ENCODE assay signal across 11 mouse cellular contexts in genomic region chr5:143061511-143061910, GRCm38 (mm10). TPM values are rescaled to one million over a fixed set of nuclear protein-coding genes. Genes with fewer than 3 reads are reported as not detected.
DNase-seq lines count a peak whose midpoint lies in the region; ATAC-seq and TF ChIP-seq lines count a peak whose summit lies in the region.
"Had no signal": no experiment of that assay in that cellular context is flagged by ENCODE, and none has a peak within 500 bp of the region (broad histone marks: within the 10 kb centered on the region; RNA-seq: fewer than 3 reads in every experiment).

No protein-coding gene starts in this region.

- no peak overlapping the region for H3K9ac ChIP-seq in forebrain, embryonic 15.5 days (replicated peaks)
- H3K9ac ChIP-seq in forebrain, embryonic 12.5 days, result no peak overlapping the region
- no peak overlapping the region for H3K9ac ChIP-seq in forebrain, postnatal 0 days
- no peak overlapping the region for H3K9ac ChIP-seq in liver, embryonic 16.5 days (ENCODE audit: low read depth, low read length)
- H3K9ac ChIP-seq in kidney, embryonic 15.5 days, result no peak overlapping the region
- no peak overlapping the region for H3K9ac ChIP-seq in kidney, embryonic 14.5 days (ENCODE audit: low read depth, low read length)
- H3K9ac ChIP-seq: limb, embryonic 12.5 days had no signal

- peak; percentile 46; the same call in 1 of the 2 replicates for ATAC-seq in forebrain, embryonic 15.5 days (replicated peaks)
- no peak for ATAC-seq in forebrain, embryonic 12.5 days (ENCODE audit: low FRiP score)
- peak; percentile 87 for ATAC-seq in forebrain, postnatal 0 days
- ATAC-seq in liver, embryonic 16.5 days (ENCODE audit: low read depth), result no peak
- ATAC-seq in kidney, embryonic 15.5 days (replicated peaks; ENCODE audit: low FRiP score), result no peak
- no peak for ATAC-seq in granulocyte monocyte progenitor cell, adult 5-6 weeks (replicated peaks; ENCODE audit: poor library complexity, severe bottlenecking)
- no peak for ATAC-seq in kidney, embryonic 14.5 days (ENCODE audit: low FRiP score, low TSS enrichment)
- ATAC-seq: CD4-positive, CD25-positive, alpha-beta regulatory T cell, adult 4 months had no signal

- H3K4me3 ChIP-seq in forebrain, embryonic 15.5 days, result no peak overlapping the region
- no peak overlapping the region for H3K4me3 ChIP-seq in forebrain, embryonic 12.5 days (replicated peaks)
- H3K4me3 ChIP-seq in forebrain, postnatal 0 days (ENCODE audit: low read depth, low read length), result no peak overlapping the region
- no peak overlapping the region for H3K4me3 ChIP-seq in liver, embryonic 16.5 days (ENCODE audit: low read depth, low read length)
- H3K4me3 ChIP-seq in kidney, embryonic 15.5 days (replicated peaks), result no peak overlapping the region
- H3K4me3 ChIP-seq in kidney, embryonic 14.5 days (ENCODE audit: low read length), result no peak overlapping the region
- H3K4me3 ChIP-seq: limb, embryonic 12.5 days had no signal

- 56% methylated on average over 3 of the region's 3 CpGs for WGBS in forebrain, embryonic 15.5 days
- WGBS in forebrain, embryonic 12.5 days, result 64% methylated on average over 3 of the region's 3 CpGs
- 45% methylated on average over 3 of the region's 3 CpGs for WGBS in forebrain, postnatal 0 days
- WGBS in liver, embryonic 16.5 days (ENCODE audit: insufficient replicate concordance), result 65% methylated on average over 3 of the region's 3 CpGs
- 88% methylated on average over 3 of the region's 3 CpGs for WGBS in kidney, embryonic 15.5 days
- 81% methylated on average over 3 of the region's 3 CpGs for WGBS in kidney, embryonic 14.5 days

- H3K27ac ChIP-seq in forebrain, embryonic 15.5 days (replicated peaks), result peak overlapping the region; percentile 51; the same call in 1 of the 2 replicates
- H3K27ac ChIP-seq in forebrain, embryonic 12.5 days, result no peak overlapping the region
- peak overlapping the region; percentile 69; the same call in 1 of the 2 replicates for H3K27ac ChIP-seq in forebrain, postnatal 0 days (ENCODE audit: low read depth, low read length)
- peak overlapping the region; percentile 72 for H3K27ac ChIP-seq in liver, embryonic 16.5 days (ENCODE audit: low read length)
- H3K27ac ChIP-seq in kidney, embryonic 15.5 days, result no peak overlapping the region
- H3K27ac ChIP-seq in kidney, embryonic 14.5 days (ENCODE audit: low read depth, low read length), result no peak overlapping the region
- H3K27ac ChIP-seq: limb, embryonic 12.5 days had no signal

- H3K9me3 ChIP-seq in forebrain, embryonic 15.5 days, result no peaks in the 10 kb centered on the region
- H3K9me3 ChIP-seq in forebrain, embryonic 12.5 days, result no peaks in the 10 kb centered on the region
- no peaks in the 10 kb centered on the region for H3K9me3 ChIP-seq in forebrain, postnatal 0 days (ENCODE audit: low read length)
- no peaks in the 10 kb centered on the region for H3K9me3 ChIP-seq in liver, embryonic 16.5 days (replicated peaks; ENCODE audit: control insufficient read depth, low read length)
- no peaks in the 10 kb centered on the region for H3K9me3 ChIP-seq in kidney, embryonic 15.5 days (replicated peaks)
- no peaks in the 10 kb centered on the region for H3K9me3 ChIP-seq in kidney, embryonic 14.5 days (ENCODE audit: control insufficient read depth, low read length)
- H3K9me3 ChIP-seq: limb, embryonic 12.5 days had no signal

- H3K36me3 ChIP-seq in forebrain, embryonic 15.5 days, result peaks cover 23% of the 10 kb centered on the region
- H3K36me3 ChIP-seq in forebrain, embryonic 12.5 days (replicated peaks), result peaks cover 54% of the 10 kb centered on the region
- H3K36me3 ChIP-seq in forebrain, postnatal 0 days (ENCODE audit: insufficient read depth), result peaks cover 12% of the 10 kb centered on the region
- peaks cover 11% of the 10 kb centered on the region for H3K36me3 ChIP-seq in liver, embryonic 16.5 days (ENCODE audit: control insufficient read depth, insufficient read depth)
- H3K36me3 ChIP-seq in kidney, embryonic 15.5 days, result peaks cover 87% of the 10 kb centered on the region
- peaks cover 65% of the 10 kb centered on the region for H3K36me3 ChIP-seq in kidney, embryonic 14.5 days (ENCODE audit: control insufficient read depth, insufficient read depth, low read length)

- H3K4me2 ChIP-seq in forebrain, embryonic 15.5 days (replicated peaks), result no peak overlapping the region
- H3K4me2 ChIP-seq in forebrain, embryonic 12.5 days, result no peak overlapping the region
- no peak overlapping the region for H3K4me2 ChIP-seq in forebrain, postnatal 0 days (ENCODE audit: low read depth)
- no peak overlapping the region for H3K4me2 ChIP-seq in liver, embryonic 16.5 days (ENCODE audit: low read depth, low read length)
- H3K4me2 ChIP-seq in kidney, embryonic 15.5 days, result no peak overlapping the region
- no peak overlapping the region for H3K4me2 ChIP-seq in kidney, embryonic 14.5 days (replicated peaks; ENCODE audit: low read depth, low read length)
- H3K4me2 ChIP-seq: limb, embryonic 12.5 days had no signal

- H3K27me3 ChIP-seq in forebrain, embryonic 15.5 days, result no peaks in the 10 kb centered on the region
- no peaks in the 10 kb centered on the region for H3K27me3 ChIP-seq in forebrain, embryonic 12.5 days
- no peaks in the 10 kb centered on the region for H3K27me3 ChIP-seq in forebrain, postnatal 0 days (ENCODE audit: insufficient read depth, low read length)
- H3K27me3 ChIP-seq in liver, embryonic 16.5 days (ENCODE audit: control insufficient read depth, insufficient read depth, low read depth, low read length), result no peaks in the 10 kb centered on the region
- no peaks in the 10 kb centered on the region for H3K27me3 ChIP-seq in kidney, embryonic 15.5 days
- H3K27me3 ChIP-seq in kidney, embryonic 14.5 days (ENCODE audit: control insufficient read depth, insufficient read depth, low read length), result no peaks in the 10 kb centered on the region
- H3K27me3 ChIP-seq: limb, embryonic 12.5 days had no signal

- DNase-seq in R1 (ENCODE audit: low read depth, low spot score), result peak; percentile 54
- DNase-seq in forebrain, postnatal 0 days, result peak; percentile 54
- DNase-seq: cerebellum, postnatal 25 days had no signal

- no peak for TF ChIP-seq CTCF in forebrain, postnatal 0 days (IDR thresholded peaks at IDR 0.05; ENCODE audit: low read depth)

- H3K4me1 ChIP-seq in forebrain, embryonic 15.5 days, result peaks cover 24% of the 10 kb centered on the region
- peaks cover 17% of the 10 kb centered on the region; the same call in 1 of the 2 replicates for H3K4me1 ChIP-seq in forebrain, embryonic 12.5 days
- H3K4me1 ChIP-seq in forebrain, postnatal 0 days (ENCODE audit: insufficient read depth), result no peaks in the 10 kb centered on the region
- H3K4me1 ChIP-seq in liver, embryonic 16.5 days (ENCODE audit: control insufficient read depth, low read depth, low read length), result peaks cover 67% of the 10 kb centered on the region
- no peaks in the 10 kb centered on the region for H3K4me1 ChIP-seq in kidney, embryonic 15.5 days
- no peaks in the 10 kb centered on the region for H3K4me1 ChIP-seq in kidney, embryonic 14.5 days (ENCODE audit: control insufficient read depth, insufficient read depth, low read length)
- H3K4me1 ChIP-seq: limb, embryonic 12.5 days had no signal

RNA-seq across cellular contexts. Expression of gene Rnf216, which starts 51.3 kb away (rescaled TPM):
- 36.2 and 37.3 TPM in 2 replicates for polyA plus RNA-seq in forebrain, embryonic 15.5 days (2015; fragmentation: Nextera tagmentation; extraction: Ambion mirVana)
- 52.3 and 54.8 TPM in 2 replicates for polyA plus RNA-seq in forebrain, embryonic 12.5 days (2016; fragmentation: Nextera tagmentation; extraction: Ambion mirVana)
- 35.2 and 41.0 TPM in 2 replicates for total RNA-seq in forebrain, postnatal 0 days (2014; rRNA removed)
- polyA plus RNA-seq in forebrain, postnatal 0 days (2015; fragmentation: Nextera tagmentation; extraction: Ambion mirVana), result 25.9 and 29.3 TPM in 2 replicates
- polyA plus RNA-seq in liver, embryonic 16.5 days (2015; fragmentation: Nextera tagmentation; extraction: Ambion mirVana), result 14.3 and 14.6 TPM in 2 replicates
- 44.5 and 46.9 TPM in 2 replicates for polyA plus RNA-seq in kidney, embryonic 15.5 days (2015; fragmentation: Nextera tagmentation; extraction: Ambion mirVana)
- 41.1 and 42.5 TPM in 2 replicates for total RNA-seq in granulocyte monocyte progenitor cell, adult 5-6 weeks (2014; fragmentation: Nextera tagmentation)
- total RNA-seq in granulocyte monocyte progenitor cell, adult 5-6 weeks (2017), result 33.1 and 37.3 TPM in 2 replicates
- 28.7 and 48.3 TPM in 2 replicates for polyA plus RNA-seq in kidney, embryonic 14.5 days (2014; fragmentation: Nextera tagmentation; extraction: Ambion mirVana)

Comparison
In these comparisons a context has a peak if more than half of its experiments do, and no peak if none do; other contexts are left out.
1. ATAC-seq: peak in forebrain, embryonic 15.5 days (single experiment) and forebrain, postnatal 0 days (single experiment); none in forebrain, embryonic 12.5 days (single experiment), liver, embryonic 16.5 days (single experiment), kidney, embryonic 15.5 days (single experiment), granulocyte monocyte progenitor cell, adult 5-6 weeks (single experiment) and kidney, embryonic 14.5 days (single experiment).
2. H3K27ac ChIP-seq: peak in forebrain, embryonic 15.5 days (single experiment), forebrain, postnatal 0 days (single experiment) and liver, embryonic 16.5 days (single experiment); none in forebrain, embryonic 12.5 days (single experiment), kidney, embryonic 15.5 days (single experiment) and kidney, embryonic 14.5 days (single experiment).